Mouse (Mus musculus) forebrain, postnatal 0 days (tissue): ENCODE measurements at regions not wholly inside any gene's neighbourhood (a gene's known extent, or its start where the extent isn't known, plus 50 kb on each side); places are given as distances from the start of the nearest gene placed in this dataset.

Experiments
- ATAC-seq: fragments of 200-750 bp; cut with Nextera tagmentation; 2 replicates; pipeline ENCODE4 v1.8.0; 2017; ENCODE audit warnings: mild to moderate bottlenecking, moderate library complexity
- DNase-seq: peaks from one replicate; pipeline ENCODE4 v3.0.0-alpha.2; 2015
- H3K27ac ChIP-seq: fragments of 300-500 bp; sonication (generic); 2 replicates; pipeline ENCODE4 v1.5.1; 2014; ENCODE audit warnings: low read depth, mild to moderate bottlenecking, antibody characterized with exemption, low read length, moderate library complexity, mixed read lengths
- H3K27me3 ChIP-seq: fragments of 300-500 bp; sonication (generic); 2 replicates; pipeline ENCODE4 v1.6.1; 2014; ENCODE audit warnings: mild to moderate bottlenecking, low read length, mixed read lengths; ENCODE audit not compliant: insufficient read depth
- H3K36me3 ChIP-seq: fragments of 300-500 bp; sonication (generic); 2 replicates; pipeline ENCODE4 v1.6.1; 2014; ENCODE audit warnings: mild to moderate bottlenecking, moderate library complexity; ENCODE audit not compliant: insufficient read depth
- H3K4me1 ChIP-seq: fragments of 300-500 bp; sonication (generic); 2 replicates; pipeline ENCODE4 v1.6.1; 2014; ENCODE audit warnings: antibody characterized with exemption; ENCODE audit not compliant: insufficient read depth
- H3K4me2 ChIP-seq: fragments of 300-500 bp; sonication (generic); 2 replicates; pipeline ENCODE4 v1.6.1; 2014; ENCODE audit warnings: low read depth, mild to moderate bottlenecking, moderate library complexity
- H3K4me3 ChIP-seq: fragments of 300-500 bp; sonication (generic); 2 replicates; pipeline ENCODE4 v1.5.1; 2014; ENCODE audit warnings: low read depth, low read length, mixed read lengths
- H3K9ac ChIP-seq: fragments of 300-500 bp; sonication (generic); 2 replicates; pipeline ENCODE4 v1.6.1; 2014; ENCODE audit warnings: mild to moderate bottlenecking
- H3K9me3 ChIP-seq: fragments of 300-500 bp; sonication (generic); 2 replicates; pipeline ENCODE4 v1.6.1; 2016; ENCODE audit warnings: low read length
- CTCF ChIP-seq: sonication (generic); IDR thresholded peaks from 2 replicates; pipeline ENCODE4 v1.5.1; 2016; ENCODE audit warnings: antibody characterized with exemption, control low read depth, low read depth
- WGBS: fragments of 180-500 bp; shearing (Covaris S2); extraction: QIAGEN DNeasy Blood & Tissue Kit; methylation state at CpG from one replicate; pipeline ENCODE4 v1.1.7; 2014; 5-methylcytosine and 5-hydroxymethylcytosine counted together

GRCm38 (mm10) chr3:80249974-80250373 is 365.6 kb downstream of the Fam198b start:
- Histone ChIP-seq H3K9me3 (no peaks in the 10 kb centered on the region), H3K4me1 (no peaks in the 10 kb centered on the region), H3K4me2 (no peak overlapping the region), H3K27ac (no peak overlapping the region), H3K27me3 (no peaks in the 10 kb centered on the region), H3K4me3 (no peak overlapping the region), H3K36me3 (no peaks in the 10 kb centered on the region), H3K9ac (no peak overlapping the region)
- TF ChIP-seq CTCF = no peak
- ATAC-seq (no peak), DNase-seq (no peak)
- WGBS = 65% methylated on average over 3 of the region's 3 CpGs

DNA sequence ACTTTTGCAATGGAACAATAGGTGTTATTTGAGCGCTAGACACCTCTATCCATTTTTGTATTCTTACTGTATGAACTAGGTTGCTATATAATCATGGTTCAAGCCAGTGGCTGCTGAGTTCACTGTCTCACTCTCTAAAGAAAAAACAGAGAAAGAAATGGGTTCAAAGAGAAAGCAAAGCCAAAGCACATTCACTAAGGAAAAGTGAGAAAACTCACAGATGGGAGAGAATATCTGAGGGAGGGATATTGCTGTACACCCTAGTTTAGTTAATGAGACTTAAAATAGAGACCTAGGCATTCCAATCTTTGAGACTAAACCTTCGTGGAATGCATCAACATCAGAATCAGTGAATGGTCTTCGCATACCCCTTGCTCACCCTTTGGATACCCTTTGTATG is 371.0 kb downstream of the Fam198b start:
- Histone ChIP-seq H3K4me1 (no peaks in the 10 kb centered on the region), H3K27me3 (no peaks in the 10 kb centered on the region), H3K4me3 (no peak overlapping the region), H3K4me2 (no peak overlapping the region), H3K27ac (no peak overlapping the region), H3K36me3 (no peaks in the 10 kb centered on the region), H3K9ac (no peak overlapping the region), H3K9me3 (no peaks in the 10 kb centered on the region)
- 82% methylated on average over 3 of the region's 3 CpGs for WGBS
- DNase-seq (no peak), ATAC-seq (no peak)
- TF ChIP-seq CTCF = no peak

DNA sequence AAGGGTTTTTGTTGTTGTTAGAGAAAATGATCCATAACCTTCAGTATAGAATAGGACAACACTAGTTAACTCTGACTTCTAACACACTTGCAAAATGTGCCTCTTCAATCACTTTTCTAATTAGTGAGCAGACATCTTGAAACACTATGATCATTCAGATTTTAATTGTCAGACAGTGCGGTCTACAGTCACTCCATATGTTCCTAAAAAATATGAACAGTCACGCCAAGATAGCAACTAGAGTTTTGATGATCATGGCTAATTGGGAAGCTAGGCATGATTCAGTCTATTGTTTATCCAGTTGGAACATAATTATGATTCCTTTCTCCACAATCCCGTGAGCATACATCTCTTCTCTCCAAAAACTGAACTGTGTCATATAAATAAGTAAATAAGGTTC is 372.1 kb downstream of the Fam198b start:
- Histone ChIP-seq H3K36me3 (no peaks in the 10 kb centered on the region), H3K4me2 (no peak overlapping the region), H3K4me3 (no peak overlapping the region), H3K27ac (no peak overlapping the region), H3K27me3 (no peaks in the 10 kb centered on the region), H3K9ac (no peak overlapping the region), H3K4me1 (no peaks in the 10 kb centered on the region), H3K9me3 (no peaks in the 10 kb centered on the region)
- no peak for TF ChIP-seq CTCF
- DNase-seq (peak; percentile 48), ATAC-seq (peak; percentile 90)
- 50% methylated on average over 3 of the region's 3 CpGs for WGBS

- Histone ChIP-seq H3K9ac (no peak overlapping the region), H3K36me3 (no peaks in the 10 kb centered on the region), H3K4me3 (no peak overlapping the region), H3K27ac (no peak overlapping the region), H3K4me2 (no peak overlapping the region), H3K4me1 (no peaks in the 10 kb centered on the region), H3K27me3 (no peaks in the 10 kb centered on the region), H3K9me3 (no peaks in the 10 kb centered on the region)
- TF ChIP-seq CTCF = no peak
- DNase-seq (no peak), ATAC-seq (no peak)
- WGBS = 61% methylated on average over 2 of the region's 2 CpGs
These were observed 378.8 kb downstream of the Fam198b start for GRCm38 (mm10) chr3:80263095-80263494.

DNA sequence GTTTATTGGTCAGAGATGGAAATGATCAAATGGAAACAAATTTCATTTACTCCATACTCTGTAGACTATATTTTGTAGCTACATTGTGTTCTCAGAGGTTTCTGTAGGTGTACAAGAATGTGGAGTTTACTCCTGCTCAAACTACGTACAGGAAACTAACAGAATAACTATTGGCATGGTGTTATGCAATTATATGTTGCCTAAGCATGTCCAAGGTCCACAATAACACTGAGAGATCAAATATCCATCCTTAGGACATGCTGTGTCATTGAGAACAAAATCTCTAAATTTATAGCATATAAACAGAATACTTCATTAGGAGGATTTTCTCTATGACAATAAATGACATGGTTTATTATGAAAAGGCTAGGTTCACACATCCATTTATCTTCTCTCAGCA is 400.3 kb downstream of the Fam198b start:
- no peaks in the 10 kb centered on the region for H3K36me3 ChIP-seq
- WGBS = 84% methylated on average over 1 of the region's 1 CpGs
- H3K4me2 ChIP-seq = no peak overlapping the region

DNA sequence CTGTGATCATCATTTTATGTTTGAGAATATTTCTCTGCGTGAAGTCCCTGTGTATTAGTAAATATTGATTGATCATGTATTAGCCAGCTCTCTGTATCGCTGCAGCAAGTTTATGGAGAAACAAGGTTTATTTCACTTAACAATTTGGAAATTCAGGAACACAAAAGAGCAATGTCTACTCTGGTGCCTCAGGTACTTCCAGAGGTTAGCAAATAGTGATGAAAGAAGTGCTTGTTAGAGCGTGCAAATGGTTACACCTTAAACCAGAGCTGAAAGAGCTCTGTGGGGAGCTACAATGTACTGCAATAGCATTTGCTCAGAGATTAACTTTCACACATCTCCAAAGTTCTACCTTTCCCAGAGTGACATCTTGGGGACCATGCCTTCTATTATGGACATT is 400.9 kb downstream of the Fam198b start:
- 85% methylated on average over 3 of the region's 3 CpGs for WGBS
- no peak overlapping the region for H3K27ac ChIP-seq
- no peak for TF ChIP-seq CTCF
- ATAC-seq = no peak
- H3K4me1 ChIP-seq = no peaks in the 10 kb centered on the region
- H3K27me3 ChIP-seq = no peaks in the 10 kb centered on the region
- H3K9me3 ChIP-seq = no peaks in the 10 kb centered on the region
- no peak overlapping the region for H3K9ac ChIP-seq
- H3K36me3 ChIP-seq = no peaks in the 10 kb centered on the region
- H3K4me2 ChIP-seq = no peak overlapping the region
- H3K4me3 ChIP-seq = no peak overlapping the region
- DNase-seq = no peak

More for the DNA sequence above, 400.3 kb downstream of the Fam198b start:
- no peak for DNase-seq
- Histone ChIP-seq H3K9me3 (no peaks in the 10 kb centered on the region), H3K4me1 (no peaks in the 10 kb centered on the region), H3K27ac (no peak overlapping the region), H3K4me3 (no peak overlapping the region), H3K9ac (no peak overlapping the region), H3K27me3 (no peaks in the 10 kb centered on the region)
- TF ChIP-seq CTCF = no peak
- ATAC-seq = no peak

DNA sequence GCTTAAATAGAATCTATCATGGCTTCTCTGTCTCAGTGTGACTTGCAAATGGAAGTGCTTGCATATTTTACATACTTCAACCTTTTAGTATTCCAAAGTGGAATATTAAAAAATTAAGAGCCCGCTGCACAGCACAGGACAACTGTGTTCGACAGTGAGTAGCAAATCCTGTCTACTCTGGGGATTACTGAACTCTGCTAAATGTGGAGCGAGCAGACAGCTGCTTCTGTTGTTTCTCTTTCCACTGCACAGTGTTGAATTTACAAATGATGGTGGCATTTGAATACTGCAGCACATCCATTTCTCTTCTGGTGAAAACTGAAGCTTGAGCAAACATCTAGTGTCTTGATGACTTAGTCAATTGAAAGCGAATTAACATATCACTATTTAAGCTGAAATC is 409.2 kb downstream of the Fam198b start:
- no peak overlapping the region for H3K4me3 ChIP-seq
- H3K27me3 ChIP-seq = no peaks in the 10 kb centered on the region
- no peak overlapping the region for H3K9ac ChIP-seq
- ATAC-seq (peak; percentile 54), DNase-seq (no peak)
- no peak for TF ChIP-seq CTCF
- no peaks in the 10 kb centered on the region for H3K9me3 ChIP-seq
- WGBS = 78% methylated on average over 4 of the region's 4 CpGs
- no peaks in the 10 kb centered on the region for H3K36me3 ChIP-seq
- H3K27ac ChIP-seq = peak overlapping the region; percentile 40; the same call in 1 of the 2 replicates
- no peak overlapping the region for H3K4me2 ChIP-seq
- H3K4me1 ChIP-seq = 0 out of 2 replicates have a peak, but pooled peaks cover 2% of the 10 kb centered on the region

DNA sequence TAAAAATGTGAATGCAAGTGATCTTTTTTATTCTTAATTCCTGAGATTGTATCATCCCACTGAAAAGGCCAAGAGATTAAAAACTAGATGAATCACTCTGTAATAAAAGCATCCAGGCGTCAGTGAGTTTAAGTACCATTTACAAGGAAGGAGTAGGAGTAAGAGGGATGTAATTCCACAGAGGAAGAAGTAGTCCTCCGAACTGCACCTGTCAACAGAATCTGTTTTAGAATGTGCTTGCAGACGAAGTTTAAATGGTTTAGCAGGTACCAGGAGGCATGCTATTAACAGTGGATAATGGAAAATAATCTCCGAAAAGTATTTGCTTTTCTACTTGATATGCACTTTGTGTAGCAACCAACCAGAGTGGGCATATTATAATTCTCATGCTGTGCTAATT is 423.3 kb downstream of the Fam198b start:
- WGBS = 70% methylated on average over 4 of the region's 4 CpGs
- no peaks in the 10 kb centered on the region for H3K9me3 ChIP-seq
- no peaks in the 10 kb centered on the region for H3K27me3 ChIP-seq
- no peak overlapping the region for H3K4me3 ChIP-seq
- no peaks in the 10 kb centered on the region for H3K4me1 ChIP-seq
- H3K27ac ChIP-seq = no peak overlapping the region
- H3K36me3 ChIP-seq = no peaks in the 10 kb centered on the region
- ATAC-seq (no peak), DNase-seq (no peak)
- TF ChIP-seq CTCF = no peak
- H3K4me2 ChIP-seq = no peak overlapping the region
- no peak overlapping the region for H3K9ac ChIP-seq
